Mouse (Mus musculus): ENCODE data around the gene Smtnl1.
A peak's percentile ranks its signal among the peaks of the same experiment; 100 is the strongest.
"Not testable (repeated sequence)": the region's sequence is repeated elsewhere in the genome, so short reads cannot be mapped to it uniquely, and the experiment has no call there.

Smtnl1 gene

DNA sequence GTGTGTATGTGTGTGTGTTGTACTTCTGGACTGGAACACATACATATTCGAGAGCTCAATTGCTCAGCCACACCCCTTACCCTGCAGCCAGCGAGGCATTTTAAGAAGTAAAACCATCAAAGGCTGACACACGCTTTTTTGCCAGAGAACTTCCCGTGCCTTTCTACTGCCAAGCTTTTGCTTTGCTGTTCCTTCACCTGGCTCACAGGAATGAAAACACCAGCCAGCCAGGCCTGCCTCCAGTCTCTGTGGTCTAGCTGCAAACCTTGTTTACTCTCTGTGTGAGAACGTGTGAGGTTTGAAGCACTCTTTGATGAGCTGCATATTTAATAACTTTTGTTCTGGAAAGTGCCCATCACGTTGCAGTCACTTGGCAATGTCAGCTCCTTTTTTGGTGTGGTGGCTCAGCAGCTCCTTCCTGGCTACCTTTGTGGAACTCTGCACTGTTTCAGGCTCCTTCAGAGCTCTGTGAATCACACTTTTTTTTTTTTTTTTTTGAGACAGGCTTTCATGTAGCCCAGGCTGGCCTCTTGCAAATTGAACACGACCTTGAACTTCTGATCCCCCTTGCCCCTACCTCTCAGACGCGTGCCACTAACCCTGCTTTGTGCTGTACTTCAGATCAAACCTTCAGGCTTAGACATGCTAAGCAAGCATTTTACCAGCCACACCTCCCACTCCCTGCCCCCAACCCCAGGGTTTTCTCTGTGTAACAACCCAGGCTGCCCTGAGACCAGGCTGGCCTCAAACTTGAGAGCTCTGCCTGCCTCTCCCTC is 15.6 kb upstream of the Smtnl1 start:
- DNase-seq, result no peak

DNA sequence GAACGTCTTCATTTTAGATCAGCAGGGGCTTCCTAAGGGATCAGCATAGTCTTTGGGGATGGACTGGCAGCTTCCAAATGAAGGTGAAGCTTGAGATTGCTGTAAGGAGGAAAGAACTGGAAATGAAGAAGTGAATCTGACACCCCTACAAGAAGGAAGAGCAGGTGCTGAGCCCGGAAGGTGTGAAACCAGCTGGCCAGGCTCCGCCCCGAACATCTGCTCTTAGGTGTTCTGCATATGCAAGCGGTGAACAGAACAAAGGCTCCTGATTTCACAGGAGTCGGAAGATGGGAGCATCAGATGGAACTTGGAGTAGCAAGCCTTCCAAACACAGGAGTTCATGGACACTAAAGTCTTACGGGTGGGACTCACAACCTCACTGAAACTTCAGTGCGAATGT is 14.7 kb upstream of the Smtnl1 start:
- DNase-seq, result no peak

DNA sequence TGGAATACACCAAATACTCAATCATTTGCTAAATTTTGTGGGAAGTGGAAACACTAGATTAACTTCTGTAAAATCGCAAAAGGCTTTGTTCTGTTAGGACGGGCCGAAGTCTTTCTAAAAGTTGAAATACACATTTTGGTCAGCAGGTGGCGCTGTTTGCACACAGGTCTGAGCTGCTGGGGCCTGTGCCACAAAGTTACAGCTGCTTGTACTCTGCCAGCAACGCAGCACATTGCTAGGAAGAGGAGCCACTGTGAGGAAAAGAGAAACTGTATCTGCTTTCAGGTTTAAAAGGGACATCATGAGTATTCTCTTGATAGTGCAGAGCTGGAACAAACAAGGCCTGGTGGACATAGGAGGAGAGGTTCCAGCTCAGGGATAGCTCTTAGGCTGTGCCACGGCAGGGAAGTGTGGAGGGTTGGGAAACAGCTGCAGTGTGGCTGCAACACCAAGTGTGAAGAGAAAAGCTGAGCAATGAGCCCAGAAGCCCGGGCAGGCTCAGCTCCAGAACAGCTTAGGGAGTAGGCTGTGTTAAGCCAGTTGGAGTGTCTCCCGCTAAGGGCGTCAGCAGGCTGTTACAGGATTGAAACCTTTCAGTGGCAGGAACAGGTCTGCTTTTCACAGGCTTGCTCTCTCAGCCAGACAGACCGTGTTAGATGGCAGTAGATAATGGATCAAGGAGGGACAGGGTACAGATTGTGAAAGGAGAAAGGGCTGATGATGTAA is 9.4 kb upstream of the Smtnl1 start:
- peak; percentile 71 to 84 for DNase-seq

DNA sequence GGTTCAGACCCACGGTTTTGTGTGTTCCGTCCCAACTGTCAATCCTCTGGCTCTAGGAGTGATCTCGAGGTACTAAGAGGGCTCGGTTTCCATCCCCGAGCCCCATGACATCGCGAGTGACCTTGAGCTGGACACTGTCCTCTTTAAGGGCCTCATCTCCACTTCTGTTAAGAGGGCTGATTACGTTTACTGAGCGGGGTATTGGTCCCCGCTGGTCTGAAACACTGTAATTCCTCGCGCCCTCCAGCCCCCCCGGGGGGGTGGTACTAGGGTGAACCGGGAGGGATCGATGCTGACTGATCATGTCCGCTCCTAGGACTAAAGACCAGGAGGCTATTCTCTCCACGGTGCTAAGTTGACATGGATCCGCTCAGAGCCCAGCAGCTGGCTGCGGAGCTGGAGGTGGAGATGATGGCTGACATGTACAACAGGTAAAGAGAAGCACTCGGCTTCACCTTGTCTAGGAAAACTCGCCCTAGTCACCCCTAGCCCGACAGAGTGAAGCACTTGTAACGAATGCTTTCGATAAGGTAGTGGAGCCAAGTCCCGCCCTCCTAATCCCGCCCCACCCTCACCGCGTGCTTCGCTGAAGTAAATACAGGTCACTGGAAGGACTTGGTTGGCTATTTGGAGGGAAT is 5.0 kb upstream of the Smtnl1 start:
- peak in 1 of 2 experiments; percentile 9 for DNase-seq

DNA sequence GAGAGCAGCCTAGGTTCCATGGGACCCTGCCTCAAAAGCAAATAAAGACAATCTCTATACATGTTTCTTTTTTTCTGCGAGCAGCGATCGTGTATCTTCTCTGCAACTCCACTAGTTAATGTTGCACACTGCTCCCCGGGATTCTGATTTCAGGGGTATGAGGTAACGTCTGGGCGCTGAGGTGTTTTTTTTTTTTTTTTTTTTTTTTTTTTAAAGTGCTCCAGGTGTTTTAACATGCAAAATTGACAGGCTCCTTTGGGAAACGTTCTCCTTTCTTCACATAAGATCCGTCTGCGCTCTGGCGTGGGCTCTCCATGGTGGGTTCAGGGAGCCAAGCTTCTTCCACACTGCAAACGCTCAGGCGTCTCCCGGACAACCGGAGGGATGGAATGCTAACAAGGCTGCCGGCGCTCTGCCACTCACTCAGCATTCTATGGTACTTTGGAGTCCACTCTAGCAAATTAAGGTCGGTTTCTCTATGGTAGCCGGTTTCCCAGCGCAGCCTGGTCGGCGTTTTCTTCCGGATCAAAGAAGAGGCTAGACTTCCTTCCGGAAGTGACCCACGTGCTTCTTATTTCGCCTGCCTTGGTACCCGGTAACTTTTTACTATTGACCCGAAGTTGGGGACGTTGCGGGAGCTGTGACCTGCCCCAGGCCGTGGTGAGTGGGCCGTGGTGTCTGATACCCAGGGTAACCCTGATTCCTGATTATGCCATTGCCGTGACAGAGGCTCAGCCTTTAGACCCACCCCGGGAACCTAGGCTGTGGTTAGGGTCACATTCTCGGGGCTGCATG is 4.2 kb upstream of the Smtnl1 start, which contains the start of gene Timm10:
Gene Timm10, plus strand, starts transcription at position 510 of the 795 bp plus-strand sequence.
- DNase-seq, result peak; percentile 83 to 86

DNA sequence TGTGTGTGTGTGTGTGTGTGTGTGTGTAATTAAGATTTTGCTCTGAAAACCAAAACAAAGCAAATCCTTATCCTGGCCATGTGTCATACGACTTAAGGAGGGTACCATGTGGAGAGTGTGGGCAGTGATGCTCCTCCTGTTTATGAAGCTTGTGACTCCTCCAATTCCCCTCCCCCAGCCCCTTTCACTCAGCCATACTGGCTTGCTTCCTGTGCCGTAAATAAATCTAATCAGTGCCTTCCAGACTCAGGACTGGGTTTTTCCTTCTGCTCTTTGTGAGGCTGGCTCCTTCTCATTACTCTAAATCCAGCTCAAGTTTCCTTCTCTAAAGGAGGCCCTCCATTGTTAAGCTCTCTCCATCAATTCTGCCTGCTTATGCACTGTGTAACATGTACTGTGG is 785 bp upstream of the Smtnl1 start:
- no peak for DNase-seq

DNA sequence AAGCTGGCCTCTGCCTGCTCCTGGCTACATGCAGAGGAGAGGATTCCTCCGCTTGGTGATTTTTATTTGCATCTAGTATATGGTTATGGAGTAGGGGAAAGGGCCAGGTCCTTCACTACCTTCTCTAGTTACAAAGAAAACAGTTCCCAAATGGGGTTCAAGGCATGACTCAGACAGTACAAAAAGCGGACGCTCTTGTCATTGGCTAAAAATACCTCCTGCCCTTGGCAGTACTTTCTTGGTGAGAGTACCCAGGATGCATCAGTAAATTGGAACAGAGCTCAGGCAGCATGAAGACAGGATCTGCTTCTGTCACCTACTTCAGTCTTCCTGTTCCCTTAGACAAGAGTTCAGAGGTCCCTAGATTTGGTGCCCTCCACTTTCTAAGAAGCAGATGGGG is 2.6 kb downstream of the Smtnl1 start:
- no peak for DNase-seq

DNA sequence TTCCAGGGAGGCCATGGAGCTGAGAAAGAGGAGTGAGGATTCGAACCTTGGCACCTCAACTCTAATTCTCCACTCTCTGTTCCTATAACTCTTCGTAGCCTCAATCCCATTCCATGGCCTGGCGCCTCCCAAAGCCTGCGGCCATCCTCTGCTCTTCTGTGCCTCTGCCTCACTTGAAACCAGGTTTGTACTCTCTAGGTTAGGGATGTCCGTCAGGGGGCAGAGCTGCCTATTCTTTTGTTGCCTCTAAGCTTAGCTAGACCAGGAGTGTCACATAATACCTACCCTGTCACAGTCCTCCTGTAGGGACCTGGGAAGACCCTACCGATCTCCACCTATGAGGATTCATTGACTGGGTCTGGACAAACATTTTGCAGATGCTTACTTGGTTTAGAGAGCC is 9.8 kb downstream of the Smtnl1 start:
- DNase-seq, result no peak

DNA sequence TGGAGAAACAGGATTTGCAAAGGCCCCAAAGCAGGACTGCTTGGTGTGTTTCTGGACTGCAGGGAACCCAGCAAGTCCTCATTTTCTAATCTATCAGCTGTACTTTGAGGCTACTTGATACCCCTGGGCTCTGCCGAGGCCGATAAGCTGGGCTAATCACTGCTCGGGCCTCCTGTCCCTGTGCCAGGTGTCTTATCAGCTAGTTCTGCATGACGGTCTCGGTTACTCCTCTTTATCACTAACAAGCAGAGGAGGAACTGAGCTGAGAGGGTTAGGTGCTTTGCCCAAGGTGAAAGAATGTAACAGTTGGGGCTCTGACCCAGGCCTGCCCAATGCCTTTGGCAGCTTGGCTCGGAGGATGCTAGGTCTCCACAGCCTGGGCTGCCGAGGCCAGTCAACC is 10.6 kb downstream of the Smtnl1 start:
- no peak for DNase-seq

DNA sequence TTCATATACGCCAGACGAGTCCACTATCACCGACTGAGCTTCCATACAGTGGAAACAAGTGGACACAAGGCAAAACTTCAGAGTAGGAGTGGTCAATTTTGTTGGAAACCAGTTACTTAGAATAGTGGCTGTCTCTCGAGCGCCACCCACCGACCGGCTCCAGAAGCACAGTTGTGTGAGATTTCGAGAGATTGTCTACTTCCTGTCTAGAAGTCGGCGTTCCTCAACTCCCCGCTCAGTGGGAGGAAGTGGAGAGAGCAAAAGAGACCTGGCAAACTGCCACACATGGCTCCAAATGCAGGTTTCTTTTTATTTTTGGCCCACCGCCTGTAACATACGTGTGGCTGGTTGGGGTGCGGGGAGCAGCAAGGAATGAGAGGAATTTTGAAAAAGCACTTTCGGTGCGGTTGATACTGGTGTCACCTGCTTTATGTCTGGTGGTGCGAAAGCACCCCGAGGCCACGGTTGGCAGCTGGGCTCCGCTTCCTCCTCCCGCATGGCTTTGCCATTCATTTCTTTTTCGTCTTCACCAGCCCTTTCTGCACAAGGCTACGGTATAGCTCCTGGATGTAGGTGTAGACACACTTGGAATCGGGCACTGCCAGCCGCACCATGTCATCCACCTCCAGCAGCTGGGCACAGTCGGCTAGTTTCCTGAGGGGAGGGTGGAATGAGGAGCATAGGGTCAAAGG is 11.4 kb downstream of the Smtnl1 start:
- DNase-seq, result peak; percentile 77

DNA sequence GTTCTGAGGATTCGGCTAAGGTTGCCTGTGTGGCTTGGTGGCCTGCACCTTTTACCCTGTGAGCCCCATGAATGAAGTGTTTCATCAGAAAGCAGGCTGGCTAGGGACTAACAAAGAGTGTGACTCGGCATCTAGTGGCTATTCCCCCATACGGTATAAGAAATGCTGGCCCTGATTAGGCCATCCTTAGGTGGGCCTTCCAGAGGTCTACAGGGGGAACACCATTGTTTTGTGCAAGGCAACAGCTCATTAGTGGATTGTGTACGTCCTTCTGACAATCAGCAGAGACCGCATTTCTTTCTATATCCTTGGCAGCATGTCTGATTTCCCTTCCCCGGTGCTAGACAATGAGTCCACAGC is 11.9 kb downstream of the Smtnl1 start:
- no peak for DNase-seq

DNA sequence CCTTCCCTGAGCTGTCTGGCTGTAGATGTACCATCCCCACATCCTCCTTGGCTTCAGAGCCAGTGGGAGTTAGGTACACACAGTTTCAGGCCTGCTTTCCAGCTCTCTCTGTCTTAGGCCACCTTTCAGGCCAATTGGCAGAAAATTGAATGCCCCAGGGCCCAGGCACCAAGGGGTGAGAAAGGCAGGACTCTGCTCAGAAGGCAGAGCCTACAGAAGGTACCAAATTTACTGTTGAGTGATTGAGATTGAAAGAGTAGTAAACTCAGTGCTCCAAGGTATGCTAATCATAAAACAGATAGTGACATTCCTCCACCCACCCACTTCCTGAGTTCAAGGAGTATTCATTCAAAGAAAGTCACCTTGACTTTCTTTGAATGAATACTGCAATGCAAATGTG is 13.1 kb downstream of the Smtnl1 start:
- no peak for DNase-seq

DNA sequence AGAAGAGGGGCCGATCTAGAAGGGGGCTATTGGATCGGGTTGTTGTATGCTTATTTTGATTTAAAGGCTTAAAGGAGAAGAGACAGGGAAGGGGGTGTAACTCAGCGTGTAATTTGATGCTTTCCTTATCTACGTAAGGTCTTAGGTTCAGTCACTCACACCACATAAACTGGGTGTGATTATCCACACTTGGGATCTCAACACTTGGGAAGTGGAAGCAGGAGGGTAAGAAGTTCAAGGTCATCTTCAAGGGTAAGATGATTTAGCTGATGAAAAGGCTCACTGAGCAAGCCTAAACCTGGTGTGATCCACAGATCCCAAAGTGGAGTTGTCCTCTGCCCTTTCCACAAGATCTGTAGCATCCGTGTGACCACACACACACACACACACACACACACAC is 15.9 kb downstream of the Smtnl1 start:
- DNase-seq, result no peak

DNA sequence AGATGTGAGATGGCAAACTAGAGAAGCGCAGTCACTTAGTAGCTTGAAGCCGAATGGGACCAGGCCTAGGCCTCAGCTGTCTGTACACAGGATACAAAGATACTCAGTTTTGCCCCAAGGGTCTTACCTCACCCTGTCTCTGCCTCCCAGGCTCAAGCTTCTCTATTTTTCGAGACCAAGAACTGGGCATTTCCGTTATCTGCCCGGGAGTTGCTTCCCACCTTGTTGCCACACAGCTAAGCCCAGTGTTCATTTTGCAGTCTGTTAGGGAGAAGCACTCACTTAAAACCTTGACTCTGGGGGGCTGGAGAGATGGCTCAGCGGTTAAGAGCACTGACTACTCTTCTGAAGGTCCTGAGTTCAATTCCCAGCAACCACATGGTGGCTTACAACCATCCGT is 18.5 kb downstream of the Smtnl1 start:
- no peak for DNase-seq

DNA sequence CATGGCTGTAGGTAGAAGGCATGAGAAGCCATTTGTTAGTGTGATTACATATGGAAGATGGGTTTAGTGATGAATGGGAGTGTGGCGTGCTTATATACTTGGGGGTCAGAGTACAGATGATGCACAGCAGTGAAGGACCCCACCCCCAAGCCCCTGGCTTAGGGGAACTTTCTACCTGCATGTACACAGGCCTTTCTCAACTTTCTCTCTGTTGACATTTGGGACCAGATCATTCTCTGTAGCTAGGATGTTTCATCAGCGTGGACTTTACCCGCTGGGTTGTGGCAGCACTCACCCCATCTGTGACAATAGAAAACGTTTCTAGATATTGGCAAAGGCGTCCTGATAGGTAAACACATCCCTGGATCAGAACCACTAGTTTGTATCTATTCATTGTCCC is 21.2 kb downstream of the Smtnl1 start:
- DNase-seq, result not testable (repeated sequence)

DNA sequence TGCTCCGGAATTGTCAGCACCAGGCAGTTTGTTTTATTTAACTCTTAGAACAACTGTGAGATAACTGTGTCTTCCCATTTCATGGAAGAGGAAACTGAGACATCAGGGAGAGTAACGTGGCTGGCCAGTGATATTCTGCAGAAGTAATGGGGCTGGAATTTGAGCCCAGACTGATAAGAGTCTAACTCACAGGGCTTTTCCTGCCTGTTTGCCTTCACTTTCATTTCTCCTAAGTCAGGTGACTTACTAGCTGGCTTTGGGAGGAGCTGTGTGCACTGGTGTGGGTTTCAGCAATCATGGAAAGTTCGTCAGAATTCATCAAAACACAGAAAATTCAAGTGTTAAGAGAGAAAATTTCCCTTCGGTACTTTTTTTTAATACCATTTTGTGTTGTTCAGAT is 22.1 kb downstream of the Smtnl1 start:
- DNase-seq, result no peak

DNA sequence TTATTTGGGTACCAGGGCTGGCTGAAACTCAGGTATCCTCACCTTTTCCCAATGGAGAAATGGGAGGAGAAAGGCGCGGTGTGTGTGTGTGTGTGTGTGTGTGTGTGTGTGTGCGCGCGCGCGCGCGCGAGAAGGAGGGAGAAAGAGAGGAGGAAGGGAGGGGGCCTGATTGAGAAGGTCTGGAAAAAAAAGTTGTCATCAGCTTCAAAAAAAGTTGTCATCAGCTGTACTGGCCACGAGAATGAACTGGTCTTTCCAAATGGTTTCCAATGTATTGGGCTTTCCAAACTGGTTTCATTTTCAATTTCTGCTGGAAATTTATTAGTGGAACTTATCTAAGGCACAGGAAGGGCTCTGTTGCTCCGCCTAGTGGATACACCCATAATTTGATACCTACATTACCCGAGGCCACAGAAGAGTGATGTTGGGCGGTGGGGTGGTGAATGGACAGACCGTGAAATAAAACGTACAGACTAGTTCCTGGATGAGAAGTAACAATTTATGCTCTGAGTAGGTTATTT is 23.4 kb downstream of the Smtnl1 start:
- DNase-seq, result peak; percentile 52 to 72

DNA sequence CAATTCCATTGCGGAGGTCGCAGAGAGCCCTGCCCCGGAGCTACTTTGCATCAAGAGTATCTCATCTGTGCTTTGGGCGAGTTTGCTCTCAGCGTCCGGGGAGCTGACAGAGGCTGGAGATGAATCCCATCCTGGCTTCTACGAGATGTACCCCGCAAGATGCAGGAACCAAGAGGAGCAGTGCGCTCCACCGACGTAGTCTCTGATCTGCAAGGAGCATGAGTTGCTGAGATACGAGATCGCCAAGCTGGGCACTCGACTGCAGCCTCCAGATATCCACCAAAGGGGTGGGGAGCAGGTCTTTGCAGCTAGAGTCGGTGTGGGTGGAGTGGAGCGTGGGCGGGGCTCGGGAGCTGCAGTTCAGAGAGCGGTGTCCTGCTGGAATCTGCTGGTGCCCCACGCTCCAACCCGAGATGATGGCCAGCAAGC is 23.9 kb downstream of the Smtnl1 start, which contains the start of gene Ube2l6:
Gene Ube2l6, plus strand, starts transcription at position 336 of the 429 bp plus-strand sequence.
- DNase-seq, result peak; percentile 55 to 63

DNA sequence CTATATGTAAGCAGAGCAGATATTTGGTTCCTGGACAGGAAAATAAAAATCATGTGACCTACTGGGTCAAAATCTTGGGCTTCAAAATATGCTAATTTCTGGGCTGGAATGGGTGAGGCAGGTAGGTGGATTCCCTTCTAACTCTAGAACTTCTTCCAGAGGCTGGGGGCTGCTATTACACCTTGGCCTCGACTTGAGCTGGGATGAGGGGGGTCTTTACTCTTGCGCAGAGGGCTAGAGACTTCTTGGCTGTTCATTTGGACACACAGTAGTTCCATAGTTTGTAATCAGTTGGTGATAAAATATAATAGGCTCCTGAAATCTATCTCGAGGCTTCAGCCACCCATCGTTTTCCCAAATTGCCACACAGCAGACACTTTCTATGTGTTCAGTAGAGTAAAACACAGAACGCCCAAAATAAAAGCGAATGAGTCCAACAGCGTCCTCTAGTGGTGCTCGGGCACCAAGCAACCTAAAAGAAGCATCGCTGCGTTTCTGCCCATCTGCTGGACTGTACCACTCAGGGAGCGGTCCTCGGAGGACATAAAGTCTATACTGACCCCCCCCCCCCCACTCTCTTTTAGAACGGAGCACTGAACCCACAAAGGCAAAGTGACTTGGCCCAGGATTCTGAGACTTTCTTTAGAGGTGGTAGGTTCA is 24.5 kb downstream of the Smtnl1 start:
- peak; percentile 81 to 87 for DNase-seq

DNA sequence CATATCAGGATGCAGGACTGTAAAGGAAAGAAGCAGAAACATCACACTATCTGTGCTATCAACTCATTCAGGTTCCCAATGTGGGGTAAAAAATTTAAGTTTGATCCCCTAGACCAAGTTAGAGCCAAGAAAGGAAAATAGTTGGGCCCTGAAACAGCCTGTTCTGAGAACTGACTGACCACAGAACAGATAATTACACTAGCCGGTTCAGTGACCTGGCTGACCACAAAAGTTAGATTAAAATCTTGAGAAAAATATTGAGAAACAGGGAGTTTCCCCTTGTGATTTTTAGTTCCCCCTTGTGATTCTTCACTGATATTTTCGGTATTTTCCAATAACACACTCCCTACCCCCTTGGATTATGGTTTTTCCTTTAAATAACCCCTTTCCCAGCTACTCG is 28.6 kb downstream of the Smtnl1 start:
- no peak for DNase-seq

DNA sequence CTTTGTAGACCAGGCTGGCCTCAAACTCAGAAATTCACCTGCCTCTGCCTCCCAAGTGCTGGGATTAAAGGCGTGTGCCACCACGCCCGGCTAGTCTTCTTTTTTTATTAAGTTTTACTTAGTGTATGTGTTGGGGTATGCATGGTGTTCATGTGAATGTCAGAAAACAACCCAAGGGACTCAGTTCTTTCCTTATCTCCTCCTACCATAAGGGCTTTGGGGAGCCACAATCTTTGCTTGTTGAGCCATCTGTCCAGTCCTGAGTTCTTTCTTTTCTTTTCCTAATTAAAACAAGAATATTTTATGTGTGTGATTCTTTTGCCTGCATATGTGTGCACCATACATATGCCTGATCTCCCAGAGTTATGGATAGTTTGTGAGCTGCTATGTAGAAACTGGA is 29.3 kb downstream of the Smtnl1 start:
- DNase-seq, result no peak

DNA sequence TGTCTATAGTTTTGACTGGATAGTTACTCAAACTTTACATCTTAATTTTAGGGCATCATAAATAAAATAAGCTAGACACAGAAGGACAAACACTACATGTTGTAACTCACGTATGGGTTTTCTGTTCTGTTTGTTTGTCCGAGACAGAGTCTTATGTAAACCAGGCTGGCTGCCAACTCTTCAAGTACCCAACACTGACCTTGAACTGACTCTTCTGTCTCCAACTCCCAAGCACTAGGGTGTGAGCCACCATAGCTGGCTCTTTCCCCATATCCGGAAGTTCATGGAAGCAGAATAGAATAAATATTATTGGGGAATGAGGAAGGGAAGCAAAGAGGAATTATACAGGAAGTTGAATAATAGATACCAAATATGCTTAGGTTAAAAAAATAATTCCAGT is 29.9 kb downstream of the Smtnl1 start:
- no peak for DNase-seq

All from cerebellum, postnatal 36 days (tissue).